Mouse (Mus musculus) forebrain, embryonic 10.5 days (tissue): ENCODE results near the gene Ftl1. TPM values are rescaled to one million over a fixed set of nuclear protein-coding genes. Genes with fewer than 3 reads are reported as not detected.
"Not testable (repeated sequence)": the region's sequence is repeated elsewhere in the genome, so short reads cannot be mapped to it uniquely, and the experiment has no call there.

Experiments used
- DNase-seq: peaks from one replicate; pipeline ENCODE4 v3.0.0-alpha.2; 2017; ENCODE audit warnings: low spot score; ENCODE audit errors: extremely low spot score
- H3K27ac ChIP-seq: fragments of 300-500 bp; sonication (generic); 2 replicates; pipeline ENCODE4 v1.5.1; 2016; ENCODE audit warnings: mild to moderate bottlenecking
- H3K27me3 ChIP-seq: fragments of 300-500 bp; sonication (generic); 2 replicates; pipeline ENCODE4 v1.6.1; 2016; ENCODE audit warnings: mild to moderate bottlenecking; ENCODE audit not compliant: poor library complexity, severe bottlenecking
- H3K36me3 ChIP-seq: fragments of 300-500 bp; sonication (generic); replicated peaks from 2 replicates; pipeline ENCODE4 v1.6.1; 2016; ENCODE audit warnings: mild to moderate bottlenecking, moderate library complexity
- H3K4me1 ChIP-seq: fragments of 300-500 bp; sonication (generic); 2 replicates; pipeline ENCODE4 v1.6.1; 2016
- H3K4me3 ChIP-seq: fragments of 300-500 bp; sonication (generic); 2 replicates; pipeline ENCODE4 v1.5.1; 2016; ENCODE audit warnings: mild to moderate bottlenecking, moderate library complexity
- H3K9me3 ChIP-seq: fragments of 300-500 bp; sonication (generic); 2 replicates; pipeline ENCODE4 v1.6.1; 2016; ENCODE audit warnings: mild to moderate bottlenecking, moderate library complexity
- WGBS: fragments of 180-500 bp; shearing (Covaris S2); methylation state at CpG from one replicate; pipeline ENCODE4 v1.1.7; 2016; 5-methylcytosine and 5-hydroxymethylcytosine counted together
- polyA plus RNA-seq: library from polyadenylated mRNA; unstranded; fragments of >200 nt; fragmentation: Nextera tagmentation; extraction: Ambion mirVana; gene quantifications from 2 replicates; pipeline ENCODE4 v1.2.1, GENCODE M21; 2016

Gene Ftl1
- 5,105 and 5,277 TPM in 2 replicates for polyA plus RNA-seq

DNA sequence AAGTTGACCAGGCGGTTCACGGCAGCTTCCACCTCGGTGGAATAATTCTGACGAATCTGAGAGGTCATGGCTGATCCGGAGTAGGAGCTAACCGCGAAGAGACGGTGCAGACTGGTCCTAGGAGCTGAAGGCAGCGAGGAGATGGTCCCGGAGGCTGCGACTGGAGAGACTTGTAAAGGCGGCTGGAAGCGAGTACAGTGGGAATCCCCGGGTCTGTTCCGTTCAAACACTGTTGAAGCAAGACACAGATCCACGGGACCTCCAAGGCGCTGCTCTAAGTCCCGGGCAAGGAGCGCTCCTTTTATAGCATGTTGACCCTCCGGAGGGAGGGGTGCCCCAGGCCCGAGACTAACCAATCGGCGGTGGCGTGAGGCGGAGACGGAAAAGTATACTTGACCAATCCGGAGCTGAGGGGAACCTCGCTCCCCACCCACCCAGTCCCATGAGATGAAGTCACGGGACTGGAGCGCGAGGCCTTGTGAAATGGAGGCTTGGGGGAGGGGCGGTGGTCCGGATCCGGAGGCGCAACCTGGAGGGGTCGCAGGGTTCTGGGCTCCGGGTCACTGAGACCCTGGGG, at the start of gene Ftl1:
Gene Ftl1, minus strand, starts transcription at position 321 of the 577 bp plus-strand sequence.
- Histone ChIP-seq H3K4me1 (peaks cover 49% of the 10 kb centered on the region), H3K36me3 (peaks cover 86% of the 10 kb centered on the region), H3K27ac (peak within 1 kb of the TSS; percentile 95), H3K4me3 (peak within 1 kb of the TSS; percentile 87)
- WGBS = 0% methylated on average over 33 of the region's 37 CpGs
- peak; percentile 98 for DNase-seq
- not testable (repeated sequence) for H3K27me3 ChIP-seq, H3K9me3 ChIP-seq

DNA sequence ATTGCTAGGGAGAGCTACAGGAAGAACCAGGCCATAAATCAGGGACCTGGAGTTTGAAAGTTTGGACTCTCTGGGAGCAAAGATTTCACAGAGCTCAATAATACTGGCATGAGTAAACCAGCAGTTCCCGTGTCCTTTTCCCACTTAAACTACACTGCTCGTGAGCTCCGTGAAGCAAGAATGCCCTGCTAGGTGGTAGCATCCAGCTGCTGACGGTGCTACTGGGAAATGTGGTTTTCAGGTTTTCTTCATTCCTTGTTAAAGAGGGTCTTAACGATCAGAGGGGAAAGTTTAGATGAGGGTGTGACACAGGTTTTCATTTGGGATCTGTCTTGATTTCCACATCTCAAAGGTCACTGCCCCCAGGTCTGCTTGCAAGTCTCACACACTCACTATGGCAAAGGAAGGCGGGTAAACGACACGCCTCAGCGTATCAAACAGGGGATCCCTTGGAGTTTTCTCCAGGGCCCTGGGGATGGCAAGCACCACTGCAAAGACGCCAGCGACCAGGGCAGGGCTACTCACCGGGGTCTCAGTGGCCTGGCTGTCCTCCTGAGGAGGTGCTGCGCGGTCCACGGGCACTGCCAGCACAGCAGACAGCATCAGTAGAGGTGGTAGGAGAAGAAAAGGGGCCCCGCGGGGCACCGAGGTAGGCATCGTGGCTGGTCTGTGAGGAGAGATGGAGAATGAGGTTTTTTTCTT, 49.6 kb upstream of the Ftl1 start:
- peak overlapping the region; percentile 82 for H3K4me3 ChIP-seq
- H3K4me1 ChIP-seq = peaks cover 19% of the 10 kb centered on the region
- peaks cover 33% of the 10 kb centered on the region for H3K36me3 ChIP-seq
- H3K27ac ChIP-seq = peak overlapping the region; percentile 93
- 44% methylated on average over 19 of the region's 19 CpGs for WGBS
- no peaks in the 10 kb centered on the region for H3K27me3 ChIP-seq
- H3K9me3 ChIP-seq = no peaks in the 10 kb centered on the region
- DNase-seq = no peak

DNA sequence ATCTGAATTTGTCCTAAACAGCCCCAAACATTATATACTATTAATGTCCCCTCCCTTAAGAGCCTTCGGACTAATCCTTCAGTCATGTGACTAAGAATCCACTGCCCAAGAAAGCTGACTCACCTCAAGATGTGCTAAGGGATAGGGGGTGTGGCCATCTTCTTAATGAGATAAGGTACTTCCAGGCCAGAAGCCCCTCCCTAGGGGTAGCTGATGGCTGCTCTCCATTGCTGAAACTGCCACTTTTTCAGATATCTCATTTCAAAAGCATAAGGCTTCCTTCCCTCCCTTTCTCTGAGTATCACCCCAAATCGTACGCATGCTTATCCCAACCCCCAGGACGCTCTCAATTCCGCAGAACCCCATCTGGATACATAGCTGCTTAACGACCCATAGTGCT, 48.9 kb upstream of the Ftl1 start:
- H3K4me3 ChIP-seq = peak overlapping the region; percentile 82; the same call in 1 of the 2 replicates
- WGBS = 93% methylated on average over 6 of the region's 6 CpGs
- H3K9me3 ChIP-seq = no peaks in the 10 kb centered on the region
- peaks cover 33% of the 10 kb centered on the region for H3K36me3 ChIP-seq
- H3K27me3 ChIP-seq = no peaks in the 10 kb centered on the region
- DNase-seq = no peak
- peaks cover 19% of the 10 kb centered on the region for H3K4me1 ChIP-seq
- H3K27ac ChIP-seq = no peak overlapping the region

DNA sequence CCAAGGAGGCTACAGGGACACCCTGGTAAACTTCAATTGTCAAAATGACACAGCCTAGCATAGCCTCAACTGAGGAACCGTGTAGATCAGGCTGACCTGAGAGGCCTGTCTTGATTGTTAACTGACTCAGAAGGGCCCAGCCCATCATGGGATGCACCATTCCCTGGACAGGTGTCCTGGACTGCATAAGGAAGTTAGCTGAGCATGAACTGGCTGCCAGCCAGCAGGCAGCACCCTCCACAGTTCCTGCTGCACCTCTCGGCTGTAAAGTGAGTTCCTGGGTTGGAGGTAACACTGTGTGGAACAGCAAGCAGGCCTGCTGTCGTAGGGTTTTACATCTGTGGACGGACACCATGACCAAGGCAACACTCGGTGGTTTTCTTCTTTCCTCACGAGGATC, 47.9 kb upstream of the Ftl1 start:
- DNase-seq = no peak
- Histone ChIP-seq H3K27ac (no peak overlapping the region), H3K9me3 (no peaks in the 10 kb centered on the region), H3K4me3 (no peak overlapping the region), H3K4me1 (peaks cover 19% of the 10 kb centered on the region), H3K27me3 (no peaks in the 10 kb centered on the region), H3K36me3 (peaks cover 40% of the 10 kb centered on the region)
- 88% methylated on average over 6 of the region's 6 CpGs for WGBS

DNA sequence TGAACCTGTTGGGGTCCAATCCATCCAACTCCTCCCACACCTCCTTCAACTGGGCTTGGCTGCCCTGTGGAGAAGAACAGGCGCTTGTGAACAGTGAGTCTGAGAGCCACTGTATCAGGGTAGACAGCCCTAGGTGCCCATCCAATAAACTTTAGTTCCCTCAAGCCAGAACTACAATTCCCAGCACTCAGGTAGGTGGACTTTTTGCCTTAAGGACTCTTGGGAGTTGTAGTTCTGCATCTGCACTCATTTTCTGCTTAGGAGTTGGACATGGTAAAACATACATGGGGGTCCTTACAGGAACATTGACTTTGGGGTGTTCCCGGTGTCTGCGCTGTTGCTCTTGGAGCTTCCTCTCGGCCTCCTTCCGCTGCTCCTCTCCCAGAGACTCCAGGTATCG, 38.7 kb upstream of the Ftl1 start:
- Histone ChIP-seq H3K27me3 (no peaks in the 10 kb centered on the region), H3K27ac (no peak overlapping the region), H3K36me3 (peaks cover 96% of the 10 kb centered on the region), H3K4me1 (no peaks in the 10 kb centered on the region), H3K4me3 (no peak overlapping the region), H3K9me3 (no peaks in the 10 kb centered on the region)
- 94% methylated on average over 6 of the region's 6 CpGs for WGBS
- DNase-seq = no peak

DNA sequence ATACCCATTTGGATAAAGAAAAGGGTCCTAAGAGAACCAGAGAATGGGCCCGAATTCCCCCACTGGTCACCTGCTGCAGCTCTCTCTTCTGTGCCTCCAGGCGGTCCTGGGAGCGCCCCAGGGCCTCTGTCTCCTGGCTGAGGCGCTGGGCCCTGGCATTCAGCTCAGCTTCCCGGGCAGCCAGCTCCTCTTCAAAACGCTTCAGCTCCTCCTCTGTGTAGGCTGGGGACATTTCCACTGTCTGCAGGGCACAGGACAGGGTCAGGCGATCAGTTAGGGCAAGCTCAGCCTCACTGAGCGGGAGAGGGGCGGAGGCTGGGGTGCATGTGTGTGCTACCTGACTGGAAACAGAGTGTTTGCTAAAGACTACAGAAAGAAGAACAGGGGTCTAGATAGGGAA, 34.9 kb upstream of the Ftl1 start:
- no peak for DNase-seq
- peaks cover 4% of the 10 kb centered on the region; the same call in 1 of the 2 replicates for H3K27me3 ChIP-seq
- no peak overlapping the region for H3K27ac ChIP-seq
- H3K4me1 ChIP-seq = peaks cover 18% of the 10 kb centered on the region
- H3K36me3 ChIP-seq = peaks cover 76% of the 10 kb centered on the region
- H3K9me3 ChIP-seq = no peaks in the 10 kb centered on the region
- WGBS = 83% methylated on average over 9 of the region's 9 CpGs
- H3K4me3 ChIP-seq = no peak overlapping the region

DNA sequence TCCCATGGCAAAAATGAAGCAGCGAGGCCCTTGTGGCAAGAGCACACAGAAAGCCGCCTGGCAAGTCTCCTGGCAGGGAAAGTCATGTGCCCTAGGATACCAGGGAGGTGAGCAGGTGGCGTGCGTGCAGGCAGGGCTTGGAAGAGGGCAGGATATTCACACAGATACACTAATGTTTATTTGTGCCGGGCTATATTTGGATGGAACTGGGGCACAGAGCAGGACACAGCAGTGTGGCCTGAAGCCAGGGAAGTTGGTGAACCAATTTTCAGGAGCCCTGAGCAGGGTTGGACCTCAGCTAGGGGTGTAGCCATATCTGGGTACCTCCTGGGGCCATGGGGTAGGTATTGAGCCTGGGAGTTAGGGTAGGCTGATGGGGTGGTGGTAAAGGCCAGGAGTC, 33.3 kb upstream of the Ftl1 start:
- H3K4me3 ChIP-seq = no peak overlapping the region
- peaks cover 34% of the 10 kb centered on the region for H3K4me1 ChIP-seq
- peaks cover 60% of the 10 kb centered on the region for H3K36me3 ChIP-seq
- no peaks in the 10 kb centered on the region for H3K9me3 ChIP-seq
- 93% methylated on average over 5 of the region's 5 CpGs for WGBS
- no peak for DNase-seq
- H3K27ac ChIP-seq = no peak overlapping the region
- peaks cover 5% of the 10 kb centered on the region; the same call in 1 of the 2 replicates for H3K27me3 ChIP-seq

DNA sequence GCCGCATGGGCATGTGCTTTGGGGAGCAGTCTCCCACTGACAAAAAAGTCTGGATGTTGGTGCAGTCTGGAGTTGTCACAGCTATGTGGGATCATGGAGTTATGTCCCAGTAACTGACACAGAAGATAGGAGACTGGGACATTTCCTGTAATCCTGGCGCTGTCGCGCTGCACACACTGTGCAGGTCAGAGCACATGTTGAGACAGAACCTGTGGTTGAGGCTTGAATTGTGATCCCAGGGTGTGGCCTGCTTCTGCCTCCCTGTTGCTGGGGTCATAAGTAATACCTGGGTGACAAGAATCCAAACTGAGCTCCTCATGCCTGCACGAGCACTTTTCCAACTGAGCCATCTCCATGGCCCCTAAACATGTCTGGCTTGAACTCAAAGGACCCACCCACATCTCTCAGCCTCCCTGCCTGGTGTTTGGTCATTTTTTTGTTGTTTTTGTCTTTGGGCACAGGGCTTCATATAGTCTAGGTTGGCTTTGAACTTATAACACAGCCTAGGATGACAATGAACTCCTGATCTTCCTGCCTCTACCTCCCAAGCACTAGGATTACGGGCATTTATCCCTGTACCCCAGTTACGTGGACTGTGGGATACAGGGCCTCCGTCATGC, 32.7 kb upstream of the Ftl1 start:
- Histone ChIP-seq H3K9me3 (no peaks in the 10 kb centered on the region), H3K36me3 (peaks cover 54% of the 10 kb centered on the region), H3K27ac (no peak overlapping the region), H3K4me1 (peaks cover 40% of the 10 kb centered on the region), H3K4me3 (no peak overlapping the region), H3K27me3 (peaks cover 5% of the 10 kb centered on the region; the same call in 1 of the 2 replicates)
- 95% methylated on average over 8 of the region's 8 CpGs for WGBS
- no peak for DNase-seq

DNA sequence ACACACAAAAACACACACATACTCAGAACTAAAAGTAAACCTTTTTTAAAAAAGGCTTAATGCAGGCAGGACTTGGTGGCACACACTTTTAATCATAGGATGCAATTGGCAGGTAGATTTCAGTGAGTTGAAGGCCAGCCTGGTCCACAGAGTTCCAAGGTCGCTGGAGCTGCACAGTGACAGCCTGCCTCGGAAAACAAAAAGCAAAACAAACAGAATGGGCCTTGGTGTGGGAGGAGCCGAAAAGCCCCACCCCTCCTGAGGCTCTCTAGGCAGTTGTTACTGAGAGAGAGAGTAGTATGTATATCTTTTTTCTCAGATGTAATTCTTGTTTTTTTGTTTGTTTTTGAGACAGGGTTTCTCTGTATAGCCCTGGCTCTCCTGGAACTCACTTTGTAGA, 31.6 kb upstream of the Ftl1 start:
- 34% methylated on average over 3 of the region's 3 CpGs for WGBS
- peaks cover 5% of the 10 kb centered on the region; the same call in 1 of the 2 replicates for H3K27me3 ChIP-seq
- no peak overlapping the region; the same call in 1 of the 2 replicates for H3K4me3 ChIP-seq
- H3K9me3 ChIP-seq = no peaks in the 10 kb centered on the region
- DNase-seq = no peak
- peaks cover 46% of the 10 kb centered on the region for H3K36me3 ChIP-seq
- H3K4me1 ChIP-seq = peaks cover 41% of the 10 kb centered on the region
- 0 out of 2 replicates have a peak overlapping the region, but pooled peaks have one; percentile 3 for H3K27ac ChIP-seq

DNA sequence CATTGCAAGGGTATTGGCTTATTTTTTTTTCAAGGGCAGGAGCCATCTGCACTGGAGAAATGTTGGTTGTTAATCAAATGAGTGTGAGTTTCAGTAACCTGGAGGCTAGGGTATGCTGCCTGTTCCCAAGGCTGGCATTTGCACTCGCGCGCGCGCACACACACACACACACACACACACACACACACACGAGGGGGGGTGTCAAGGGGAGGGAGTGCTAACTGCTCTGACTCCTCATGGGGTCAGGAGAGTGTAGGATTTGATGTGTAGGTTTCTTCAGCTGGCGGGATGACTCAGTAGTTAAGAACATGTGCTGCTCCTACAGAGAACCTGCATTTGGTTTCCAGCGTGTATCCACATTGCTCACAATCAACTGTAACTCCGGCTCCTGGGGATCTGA, 31.1 kb upstream of the Ftl1 start:
- 0 out of 2 replicates have a peak overlapping the region, but pooled peaks have one; percentile 3 for H3K27ac ChIP-seq
- no peaks in the 10 kb centered on the region for H3K9me3 ChIP-seq
- no peak for DNase-seq
- peaks cover 5% of the 10 kb centered on the region; the same call in 1 of the 2 replicates for H3K27me3 ChIP-seq
- H3K4me1 ChIP-seq = peaks cover 41% of the 10 kb centered on the region
- WGBS = 51% methylated on average over 9 of the region's 9 CpGs
- H3K36me3 ChIP-seq = peaks cover 42% of the 10 kb centered on the region
- H3K4me3 ChIP-seq = no peak overlapping the region; the same call in 1 of the 2 replicates

DNA sequence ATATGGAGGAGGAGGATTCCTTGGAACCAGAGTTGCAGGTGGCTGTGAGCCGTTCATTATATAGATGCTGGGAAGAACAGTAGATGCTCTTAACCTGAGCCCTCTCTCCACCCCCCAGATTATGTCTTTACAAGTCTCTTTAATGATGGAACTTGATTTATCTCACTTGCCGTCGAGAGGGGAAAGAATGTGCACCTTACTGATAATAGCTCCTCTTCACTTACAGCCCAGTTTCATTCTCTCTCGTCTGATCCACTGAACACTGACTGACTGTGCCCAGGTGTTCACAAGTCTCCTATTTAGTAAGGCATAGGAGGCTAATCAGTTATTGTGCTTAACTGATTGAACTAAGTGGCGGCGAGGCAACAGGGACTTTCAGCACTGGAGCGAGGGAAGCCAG, 29.9 kb upstream of the Ftl1 start:
- Histone ChIP-seq H3K27me3 (peaks cover 5% of the 10 kb centered on the region; the same call in 1 of the 2 replicates), H3K27ac (0 out of 2 replicates have a peak overlapping the region, but pooled peaks have one; percentile 90), H3K9me3 (no peaks in the 10 kb centered on the region), H3K4me3 (no peak overlapping the region), H3K4me1 (peaks cover 41% of the 10 kb centered on the region), H3K36me3 (peaks cover 33% of the 10 kb centered on the region)
- WGBS = 86% methylated on average over 7 of the region's 7 CpGs
- DNase-seq = no peak

DNA sequence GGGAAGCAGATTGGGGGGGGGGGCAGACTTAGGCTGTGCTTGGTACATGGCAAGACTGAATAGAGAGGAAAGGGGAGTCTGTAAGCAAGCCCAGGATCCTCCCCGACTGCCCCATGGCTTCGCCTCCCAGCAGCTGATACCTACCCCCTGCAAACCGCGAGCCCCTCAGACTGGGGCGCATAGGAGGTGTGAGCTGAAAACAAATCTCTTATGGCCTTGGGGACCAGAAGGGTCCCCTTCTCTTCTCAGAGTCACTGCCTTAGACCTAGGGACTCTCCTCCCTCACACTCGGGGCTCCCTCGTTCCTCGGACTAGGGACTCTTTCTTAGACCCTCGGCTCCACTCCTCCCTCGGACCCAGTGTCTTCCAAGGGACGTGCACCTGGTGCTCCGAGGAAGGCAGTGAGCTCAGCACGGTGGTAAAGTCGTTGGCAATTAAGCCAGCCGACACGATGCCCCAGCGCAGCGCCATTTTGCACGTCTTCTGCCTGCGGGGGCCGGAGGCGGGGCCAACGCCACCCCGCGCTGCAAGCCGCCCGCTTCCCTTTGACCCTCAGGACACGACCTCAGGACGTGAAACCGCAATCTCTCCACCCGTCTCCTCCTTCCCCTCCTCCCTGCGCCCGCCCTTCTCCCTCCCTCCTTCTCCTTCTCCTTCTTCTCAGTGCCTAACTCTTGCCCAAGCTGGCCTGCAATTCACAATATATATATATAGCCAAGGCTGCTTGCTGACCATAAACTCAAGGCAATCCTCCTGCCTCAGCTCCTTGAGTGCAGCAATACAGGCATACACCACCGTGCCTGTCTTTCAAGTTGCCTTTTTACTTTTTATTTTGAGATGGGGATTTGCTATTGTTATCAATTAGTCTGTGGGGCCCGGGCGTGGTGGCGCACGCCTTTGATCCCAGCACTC, 28.9 kb upstream of the Ftl1 start, which contains the start of gene Dhdh:
Gene Dhdh, minus strand, starts transcription at position 513 of the 912 bp plus-strand sequence.
- Histone ChIP-seq H3K27me3 (peaks cover 5% of the 10 kb centered on the region; the same call in 1 of the 2 replicates), H3K36me3 (peaks cover 23% of the 10 kb centered on the region), H3K27ac (peak within 1 kb of the TSS; percentile 90), H3K4me1 (peaks cover 41% of the 10 kb centered on the region), H3K4me3 (peak within 1 kb of the TSS; percentile 61), H3K9me3 (no peaks in the 10 kb centered on the region)
- DNase-seq = peak; percentile 63
- WGBS = 7% methylated on average over 38 of the region's 38 CpGs
